Mouse (Mus musculus) stomach, embryonic 16.5 days (tissue): ENCODE measurements around the gene Wscd1. TPM values are rescaled to one million over a fixed set of nuclear protein-coding genes. Genes with fewer than 3 reads are reported as not detected.
"Not testable (repeated sequence)": the region's sequence is repeated elsewhere in the genome, so short reads cannot be mapped to it uniquely, and the experiment has no call there.

Experiments
- ATAC-seq: fragments of 200-750 bp; cut with Nextera tagmentation; 2 replicates; pipeline ENCODE4 v1.8.0; 2017; ENCODE audit warnings: moderate number of reproducible peaks, moderate TSS enrichment; ENCODE audit not compliant: insufficient read depth, low FRiP score
- H3K27ac ChIP-seq: fragments of 300-500 bp; sonication (generic); 2 replicates; pipeline ENCODE4 v1.5.1; 2014; ENCODE audit warnings: low read length
- H3K27me3 ChIP-seq: fragments of 300-500 bp; sonication (generic); 2 replicates; pipeline ENCODE4 v1.6.1; 2014; ENCODE audit warnings: low read length, control low read depth, mixed read lengths; ENCODE audit not compliant: control insufficient read depth, insufficient read depth
- H3K36me3 ChIP-seq: fragments of 300-500 bp; sonication (generic); 2 replicates; pipeline ENCODE4 v1.6.1; 2014; ENCODE audit warnings: low read length; ENCODE audit not compliant: control insufficient read depth, insufficient read depth
- H3K4me1 ChIP-seq: fragments of 300-500 bp; sonication (generic); 2 replicates; pipeline ENCODE4 v1.6.1; 2014; ENCODE audit warnings: low read length, control low read depth, mixed read lengths; ENCODE audit not compliant: control insufficient read depth, insufficient read depth
- H3K4me2 ChIP-seq: fragments of 300-500 bp; sonication (generic); 2 replicates; pipeline ENCODE4 v1.6.1; 2014; ENCODE audit warnings: low read depth, low read length, mixed read lengths
- H3K4me3 ChIP-seq: fragments of 300-500 bp; sonication (generic); replicated peaks from 2 replicates; pipeline ENCODE4 v1.5.1; 2014; ENCODE audit warnings: mild to moderate bottlenecking, low read length
- H3K9ac ChIP-seq: fragments of 300-500 bp; sonication (generic); 2 replicates; pipeline ENCODE4 v1.6.1; 2014; ENCODE audit warnings: low read length
- H3K9me3 ChIP-seq: fragments of 300-500 bp; sonication (generic); replicated peaks from 2 replicates; pipeline ENCODE4 v1.6.1; 2016; ENCODE audit warnings: low read length, control low read depth; ENCODE audit not compliant: control insufficient read depth
- WGBS: fragments of 180-500 bp; shearing (Covaris S2); extraction: QIAGEN DNeasy Blood & Tissue Kit; methylation state at CpG from one replicate; pipeline ENCODE4 v1.1.7; 2014; 5-methylcytosine and 5-hydroxymethylcytosine counted together
- polyA plus RNA-seq: library from polyadenylated mRNA; unstranded; fragments of >200 nt; fragmentation: Nextera tagmentation; extraction: Ambion mirVana; gene quantifications from 2 replicates; pipeline ENCODE4 v1.2.1, GENCODE M21; 2015

Gene Wscd1
- polyA plus RNA-seq, 1 experiment from 2014 or later = 2.6 TPM

GRCm38 (mm10) chr11:71811828-71812227, 62.1 kb downstream of the Wscd1 start:
- no peaks in the 10 kb centered on the region for H3K4me1 ChIP-seq
- WGBS = 47% methylated on average over 2 of the region's 2 CpGs
- H3K9ac ChIP-seq = no peak overlapping the region
- no peak for ATAC-seq
- no peaks in the 10 kb centered on the region for H3K27me3 ChIP-seq
- no peak overlapping the region for H3K4me2 ChIP-seq
- no peaks in the 10 kb centered on the region for H3K36me3 ChIP-seq
- H3K4me3 ChIP-seq = no peak overlapping the region
- no peak overlapping the region for H3K27ac ChIP-seq
- no peaks in the 10 kb centered on the region for H3K9me3 ChIP-seq

- no peaks in the 10 kb centered on the region for H3K9me3 ChIP-seq
- no peak overlapping the region for H3K4me2 ChIP-seq
- H3K36me3 ChIP-seq = no peaks in the 10 kb centered on the region
- 82% methylated on average over 7 of the region's 7 CpGs for WGBS
- H3K9ac ChIP-seq = no peak overlapping the region
- no peaks in the 10 kb centered on the region for H3K4me1 ChIP-seq
- H3K27ac ChIP-seq = no peak overlapping the region
- no peak overlapping the region for H3K4me3 ChIP-seq
- H3K27me3 ChIP-seq = no peaks in the 10 kb centered on the region
- no peak for ATAC-seq
Observed at GRCm38 (mm10) chr11:71812921-71813320, 63.2 kb downstream of the Wscd1 start.

GRCm38 (mm10) chr11:71814511-71814910, 64.8 kb downstream of the Wscd1 start:
- Histone ChIP-seq H3K4me2 (no peak overlapping the region), H3K27me3 (no peaks in the 10 kb centered on the region), H3K9me3 (no peaks in the 10 kb centered on the region), H3K4me1 (no peaks in the 10 kb centered on the region), H3K9ac (no peak overlapping the region), H3K27ac (no peak overlapping the region), H3K4me3 (no peak overlapping the region), H3K36me3 (no peaks in the 10 kb centered on the region)
- 50% methylated on average over 7 of the region's 7 CpGs for WGBS
- no peak for ATAC-seq

GRCm38 (mm10) chr11:71815326-71815725, 65.6 kb downstream of the Wscd1 start:
- no peak for ATAC-seq
- Histone ChIP-seq H3K4me1 (no peaks in the 10 kb centered on the region), H3K27ac (no peak overlapping the region), H3K9ac (no peak overlapping the region), H3K36me3 (no peaks in the 10 kb centered on the region), H3K9me3 (no peaks in the 10 kb centered on the region), H3K4me2 (no peak overlapping the region), H3K4me3 (no peak overlapping the region), H3K27me3 (no peaks in the 10 kb centered on the region)
- WGBS = 80% methylated on average over 6 of the region's 6 CpGs

GRCm38 (mm10) chr11:71816918-71817317, 67.2 kb downstream of the Wscd1 start:
- no peak for ATAC-seq
- WGBS = 76% methylated on average over 3 of the region's 3 CpGs
- H3K36me3 ChIP-seq = no peaks in the 10 kb centered on the region
- no peaks in the 10 kb centered on the region for H3K4me1 ChIP-seq
- H3K9ac ChIP-seq = no peak overlapping the region
- H3K9me3 ChIP-seq = no peaks in the 10 kb centered on the region
- H3K4me3 ChIP-seq = no peak overlapping the region
- H3K27ac ChIP-seq = no peak overlapping the region
- H3K4me2 ChIP-seq = no peak overlapping the region
- no peaks in the 10 kb centered on the region for H3K27me3 ChIP-seq

- Histone ChIP-seq H3K27me3 (no peaks in the 10 kb centered on the region), H3K9ac (no peak overlapping the region), H3K27ac (no peak overlapping the region), H3K9me3 (no peaks in the 10 kb centered on the region), H3K36me3 (no peaks in the 10 kb centered on the region), H3K4me2 (no peak overlapping the region), H3K4me1 (no peaks in the 10 kb centered on the region), H3K4me3 (no peak overlapping the region)
- WGBS = 54% methylated on average over 4 of the region's 4 CpGs
- no peak for ATAC-seq
Observed at GRCm38 (mm10) chr11:71817341-71817740, 67.6 kb downstream of the Wscd1 start.

- Histone ChIP-seq H3K9me3 (no peaks in the 10 kb centered on the region), H3K9ac (no peak overlapping the region), H3K27ac (no peak overlapping the region), H3K4me2 (no peak overlapping the region), H3K27me3 (no peaks in the 10 kb centered on the region), H3K36me3 (no peaks in the 10 kb centered on the region), H3K4me1 (no peaks in the 10 kb centered on the region), H3K4me3 (no peak overlapping the region)
- no peak for ATAC-seq
- 59% methylated on average over 5 of the region's 5 CpGs for WGBS
Observed at GRCm38 (mm10) chr11:71818111-71818510, 68.4 kb downstream of the Wscd1 start.

GRCm38 (mm10) chr11:71819901-71820300, 70.2 kb downstream of the Wscd1 start:
- 70% methylated on average over 9 of the region's 9 CpGs for WGBS
- Histone ChIP-seq H3K36me3 (no peaks in the 10 kb centered on the region), H3K9ac (no peak overlapping the region), H3K27me3 (no peaks in the 10 kb centered on the region), H3K4me1 (no peaks in the 10 kb centered on the region), H3K4me2 (no peak overlapping the region), H3K27ac (no peak overlapping the region), H3K4me3 (no peak overlapping the region), H3K9me3 (no peaks in the 10 kb centered on the region)
- no peak for ATAC-seq

- no peak for ATAC-seq
- Histone ChIP-seq H3K9ac (no peak overlapping the region), H3K27me3 (no peaks in the 10 kb centered on the region), H3K9me3 (no peaks in the 10 kb centered on the region), H3K4me1 (no peaks in the 10 kb centered on the region), H3K4me2 (0 out of 2 replicates have a peak overlapping the region, but pooled peaks have one; percentile 9), H3K27ac (no peak overlapping the region), H3K4me3 (no peak overlapping the region), H3K36me3 (no peaks in the 10 kb centered on the region)
- 27% methylated on average over 10 of the region's 10 CpGs for WGBS
Observed at GRCm38 (mm10) chr11:71820847-71821246, 71.1 kb downstream of the Wscd1 start.

GRCm38 (mm10) chr11:71821526-71821925, 71.8 kb downstream of the Wscd1 start:
- not testable (repeated sequence) for ATAC-seq, H3K4me3 ChIP-seq, H3K4me1 ChIP-seq

More at GRCm38 (mm10) chr11:71821526-71821925, 71.8 kb downstream of the Wscd1 start:
- H3K27me3 ChIP-seq, H3K27ac ChIP-seq, H3K36me3 ChIP-seq, H3K9ac ChIP-seq, H3K4me2 ChIP-seq, H3K9me3 ChIP-seq: not testable (repeated sequence)
- 71% methylated on average over 6 of the region's 6 CpGs for WGBS
